Mouse (Mus musculus): ENCODE measurements at regions not wholly inside any gene's neighbourhood (a gene's known extent, or its start where the extent isn't known, plus 50 kb on each side); places are given as distances from the start of the nearest gene placed in this dataset.

DNA sequence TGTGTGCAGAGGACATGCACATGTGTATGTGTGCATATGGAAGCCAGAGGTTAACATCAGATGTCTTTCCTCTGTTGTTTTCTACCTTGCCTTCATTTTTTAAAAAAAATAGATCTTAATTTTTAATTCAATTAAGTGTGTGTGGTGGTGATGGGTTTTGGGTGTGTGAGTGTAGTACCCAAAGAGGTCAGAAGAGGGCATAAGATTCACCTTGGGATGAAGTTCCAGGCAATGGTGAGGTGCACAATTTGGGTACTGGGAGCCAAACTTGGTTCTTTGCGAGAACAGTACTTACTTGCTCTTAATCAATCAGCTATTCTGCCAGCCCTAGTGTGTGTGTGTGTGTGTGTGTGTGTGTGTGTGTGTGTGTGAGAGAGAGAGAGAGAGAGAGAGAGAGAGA, 106.9 kb upstream of the Gli2 start:
- TF ChIP-seq CTCF (IDR thresholded peaks at IDR 0.05; ENCODE audit: extremely low read depth, insufficient read length, insufficient replicate concordance, low read depth, low read length) (no peak), POLR2A (IDR thresholded peaks at IDR 0.05; ENCODE audit: low read depth, low read length) (no peak)
